Mouse (Mus musculus) common myeloid progenitor, adult 5-6 weeks (primary cell): ENCODE data around the gene Hcn2. TPM values are rescaled to one million over a fixed set of nuclear protein-coding genes. Genes with fewer than 3 reads are reported as not detected.
A peak's percentile ranks its signal among the peaks of the same experiment; 100 is the strongest.

Experiments used
- ATAC-seq: replicated peaks from 2 replicates; pipeline ENCODE4 v1.8.0; 2016; ENCODE audit warnings: low read depth, mild to moderate bottlenecking, moderate TSS enrichment, inconsistent platforms; ENCODE audit not compliant: poor library complexity, severe bottlenecking
- total RNA-seq: library from RNA; stranded (forward); fragments of 200-1000, 187-1606 nt; gene quantifications from 2 replicates; pipeline ENCODE4 v1.2.3, GENCODE M21; 2017

The Hcn2 gene
- total RNA-seq, result not detected in 2 replicates

- no peak for ATAC-seq
Observed at GRCm38 (mm10) chr10:79716254-79716987, at the start of gene Hcn2. Gene Hcn2, plus strand, starts transcription at chr10:79716634.

- ATAC-seq, result no peak
Observed at GRCm38 (mm10) chr10:79668076-79668475, 48.4 kb upstream of the Hcn2 start.

DNA sequence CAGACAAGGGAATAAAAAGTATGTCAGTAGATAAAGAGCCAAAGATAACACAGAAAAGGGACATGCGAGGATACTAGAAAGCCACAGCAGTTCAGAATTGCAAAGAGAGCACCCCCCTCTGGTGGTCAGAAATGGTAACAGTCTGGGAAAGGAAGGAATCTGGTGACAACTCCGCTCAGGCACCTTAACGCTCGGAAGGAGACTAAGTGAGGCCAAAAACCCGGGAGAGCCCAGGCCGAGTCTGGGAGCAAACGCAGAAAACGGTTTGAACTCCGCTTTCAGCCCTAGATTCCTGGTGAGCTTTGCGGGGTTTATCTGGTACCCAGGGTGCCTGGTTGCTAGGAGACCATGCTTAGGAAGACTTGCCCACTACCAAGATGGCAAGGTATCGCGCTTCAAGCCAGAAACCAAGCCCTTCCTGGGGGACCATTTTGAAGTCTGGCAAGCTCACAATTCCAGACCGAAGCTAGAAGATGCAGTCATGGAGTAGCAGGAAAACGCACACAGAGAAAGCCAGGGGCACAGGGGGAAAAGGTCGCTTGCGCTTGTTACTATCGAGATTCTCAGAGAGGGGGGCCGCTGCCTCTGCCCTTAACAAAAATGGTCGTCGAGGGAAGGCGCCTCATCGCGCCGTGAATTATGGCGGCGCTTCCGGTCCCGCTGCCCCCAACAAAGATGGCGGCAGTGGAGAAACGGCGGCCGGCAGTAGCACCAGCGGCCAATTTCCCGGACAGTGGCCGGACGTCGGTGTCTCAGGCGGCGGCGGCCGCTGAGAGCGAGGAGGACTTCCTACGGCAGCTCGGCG, 47.5 kb upstream of the Hcn2 start, which contains the start of gene Tpgs1:
TSS of gene Tpgs1 (plus strand) at position 599 of the 805 bp plus-strand sequence.
- ATAC-seq, result peak; percentile 83

DNA sequence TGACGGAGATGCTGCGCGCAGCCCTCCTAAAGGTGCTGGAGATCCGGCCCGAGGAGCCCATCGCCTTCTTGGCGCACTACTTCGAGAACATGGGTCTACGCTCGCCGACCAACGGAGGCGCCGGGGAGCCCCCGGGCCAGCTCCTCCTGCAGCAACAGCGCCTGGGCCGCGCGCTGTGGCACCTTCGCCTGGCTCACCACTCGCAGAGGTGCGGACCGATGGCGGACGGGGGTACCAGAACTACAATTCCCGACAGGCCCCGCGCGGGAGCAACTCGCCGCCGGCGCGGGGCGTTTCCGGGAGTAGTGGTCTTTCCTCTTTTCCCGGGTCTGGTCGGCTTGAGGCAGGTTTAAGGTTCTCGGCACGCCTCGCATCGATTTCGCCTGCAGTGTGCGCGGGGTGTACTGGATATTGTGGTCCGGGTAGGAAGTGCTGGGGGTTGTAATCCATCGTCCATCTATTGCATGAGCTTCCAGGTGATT, 46.8 kb upstream of the Hcn2 start:
- ATAC-seq, result peak; percentile 27

DNA sequence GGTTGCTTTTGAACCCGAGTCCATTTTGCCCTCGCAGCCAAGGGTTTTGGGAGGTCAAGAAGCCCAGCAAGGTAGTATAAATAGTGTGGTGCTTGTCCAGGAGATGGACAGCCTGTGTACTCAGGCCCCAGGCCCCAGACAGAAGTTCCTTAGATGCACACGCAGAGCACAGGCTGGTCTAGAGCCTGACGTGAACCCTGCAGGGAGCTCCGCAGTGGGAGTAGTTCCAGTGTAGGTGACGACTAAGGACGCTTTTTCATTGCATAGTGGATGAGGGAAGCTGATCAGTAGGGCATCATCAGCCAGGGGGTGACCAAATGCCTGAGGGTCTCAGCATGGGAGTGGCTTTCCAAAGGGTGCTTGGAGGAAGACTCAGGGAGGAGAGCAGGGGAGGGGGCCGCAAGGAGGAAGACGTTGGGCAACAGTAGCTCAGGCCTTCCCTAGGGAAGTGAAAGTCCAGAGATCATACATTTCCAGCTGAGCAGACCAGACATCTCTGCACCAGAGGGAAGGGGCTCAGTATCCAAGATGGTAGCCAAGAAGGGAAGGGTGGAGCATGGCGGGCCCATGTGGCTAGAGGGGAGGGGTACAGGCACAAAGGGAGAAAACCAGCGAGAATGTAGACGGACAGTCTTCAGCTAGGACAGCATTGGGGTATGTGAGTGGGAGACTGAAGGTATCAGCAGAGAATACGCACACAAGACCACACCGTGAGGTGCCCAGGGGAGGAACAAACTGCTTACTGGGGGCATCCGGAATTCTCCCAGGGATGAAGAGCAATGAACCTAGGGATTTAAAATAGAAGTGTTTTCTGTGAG, 46.2 kb upstream of the Hcn2 start:
- no peak for ATAC-seq

GRCm38 (mm10) chr10:79671396-79672087, 44.9 kb upstream of the Hcn2 start:
- no peak for ATAC-seq

DNA sequence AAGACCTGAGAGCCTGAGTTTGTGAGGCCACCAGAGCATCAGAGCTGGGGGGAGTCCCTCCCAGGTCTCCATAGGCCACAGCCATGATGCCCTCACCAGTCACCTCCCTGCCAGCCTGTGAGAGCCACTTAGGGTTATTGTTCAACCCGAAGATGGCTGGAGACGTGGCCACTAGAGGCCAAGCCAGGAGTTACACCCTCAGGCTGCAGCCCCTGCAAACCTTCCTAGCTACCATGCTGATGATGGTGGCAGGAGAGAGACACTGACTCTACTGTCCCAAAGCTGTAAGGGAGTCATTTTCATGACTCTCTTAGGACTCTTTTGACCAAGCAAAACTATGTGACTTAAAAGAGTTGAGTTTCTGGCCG, 44.4 kb upstream of the Hcn2 start:
- ATAC-seq, result no peak

DNA sequence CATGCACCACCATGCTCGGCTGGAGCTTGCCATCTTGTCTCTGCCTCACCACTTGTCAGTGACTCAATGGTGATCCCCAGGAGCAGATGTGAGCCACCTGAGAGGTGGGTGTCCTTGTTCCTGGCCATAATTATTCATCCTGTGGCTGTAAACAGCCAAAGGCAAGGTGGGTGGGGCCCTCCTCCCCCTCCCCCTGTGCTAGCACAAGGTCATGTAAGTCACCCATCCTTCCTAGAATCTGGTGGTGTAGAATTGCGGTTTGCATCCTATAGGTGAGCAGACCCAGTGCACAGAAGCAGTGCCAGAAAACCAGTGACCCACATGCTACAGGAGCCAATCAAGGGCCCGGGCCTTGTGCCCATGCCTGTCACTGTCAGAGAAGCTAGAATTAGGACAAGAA, 43.4 kb upstream of the Hcn2 start:
- ATAC-seq, result no peak

GRCm38 (mm10) chr10:79675346-79676035, 40.9 kb upstream of the Hcn2 start:
- no peak for ATAC-seq

DNA sequence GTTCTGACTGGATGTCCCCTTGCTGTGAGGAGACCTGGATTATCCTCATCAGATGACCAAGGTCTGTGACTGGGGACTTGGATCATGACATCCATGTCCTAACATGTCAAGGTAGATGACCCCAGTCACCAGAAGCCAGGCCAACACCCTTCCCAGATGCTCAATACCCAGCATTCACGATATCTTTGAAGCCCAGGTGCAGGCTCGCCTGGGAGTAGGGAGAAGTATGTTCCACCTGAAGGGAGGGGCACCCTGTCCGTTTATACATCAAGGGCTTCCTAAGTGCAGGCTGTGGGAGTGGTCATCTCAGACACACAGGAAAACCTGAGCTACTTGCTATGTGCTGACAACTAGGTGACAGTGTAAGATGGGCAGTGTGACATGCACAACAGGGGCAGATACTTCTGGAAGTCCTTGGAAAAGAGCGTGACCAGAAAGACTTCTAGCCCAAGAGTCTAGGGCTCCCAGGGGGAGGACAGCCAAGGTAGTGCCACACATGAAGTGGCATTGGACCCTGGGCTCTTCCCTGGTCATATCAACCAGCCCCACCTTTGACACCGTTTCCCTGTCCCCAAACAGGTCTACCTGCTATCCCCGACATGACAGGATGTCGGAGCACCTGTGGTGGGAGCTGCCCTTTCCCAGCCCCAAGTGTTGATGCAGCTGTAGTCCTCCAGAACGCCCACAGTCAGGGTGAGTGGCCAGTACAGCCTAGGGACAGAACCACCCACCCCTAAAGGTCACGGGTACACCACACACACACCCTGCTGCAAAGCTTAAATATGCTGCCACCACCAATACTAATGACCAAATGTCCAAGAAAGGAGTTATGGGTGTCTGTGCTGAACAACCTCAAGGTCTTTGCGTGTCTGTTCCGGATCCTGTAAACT, 35.6 kb upstream of the Hcn2 start:
- ATAC-seq, result peak; percentile 3

DNA sequence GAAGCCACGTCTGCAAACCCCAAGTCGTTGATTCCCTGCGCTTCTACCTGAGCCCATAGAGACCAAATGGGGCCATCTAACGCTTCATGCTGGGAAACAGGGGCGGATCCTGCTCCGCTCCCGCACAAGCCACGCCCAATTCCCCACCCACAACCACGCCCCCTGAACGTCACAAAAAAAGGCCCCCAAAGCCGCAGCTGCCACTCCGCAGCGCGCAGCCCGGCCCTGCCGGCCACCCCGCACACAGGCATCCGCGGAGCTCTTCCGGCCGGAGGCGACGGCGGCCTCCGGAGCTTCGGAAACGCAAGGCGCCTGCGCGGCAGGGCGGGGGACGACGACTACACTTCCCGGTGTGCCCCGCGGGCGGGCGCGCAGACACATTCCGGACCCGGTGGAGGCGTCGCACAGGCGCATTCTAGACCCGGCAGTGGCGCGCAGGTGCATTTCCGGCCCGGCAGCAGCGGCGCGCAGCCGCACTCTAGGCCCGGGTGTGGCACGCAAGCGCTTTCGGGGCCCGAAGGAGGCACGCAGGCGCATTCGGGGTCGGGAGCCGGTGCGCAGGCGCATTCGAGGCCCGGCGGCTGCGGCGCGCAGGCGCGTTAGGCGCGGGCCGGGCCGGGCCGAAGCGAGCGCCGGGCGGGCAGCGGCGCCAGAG, 34.7 kb upstream of the Hcn2 start, which contains the start of gene Cdc34:
TSS of gene Cdc34 (plus strand) at position 605 of the 655 bp plus-strand sequence.
- peak; percentile 77 for ATAC-seq

- ATAC-seq, result no peak
Observed at GRCm38 (mm10) chr10:79682551-79682915, 33.9 kb upstream of the Hcn2 start.

GRCm38 (mm10) chr10:79682916-79683582, 33.4 kb upstream of the Hcn2 start:
- ATAC-seq, result 0 out of 2 replicates have a peak, but pooled peaks have one; percentile 11

DNA sequence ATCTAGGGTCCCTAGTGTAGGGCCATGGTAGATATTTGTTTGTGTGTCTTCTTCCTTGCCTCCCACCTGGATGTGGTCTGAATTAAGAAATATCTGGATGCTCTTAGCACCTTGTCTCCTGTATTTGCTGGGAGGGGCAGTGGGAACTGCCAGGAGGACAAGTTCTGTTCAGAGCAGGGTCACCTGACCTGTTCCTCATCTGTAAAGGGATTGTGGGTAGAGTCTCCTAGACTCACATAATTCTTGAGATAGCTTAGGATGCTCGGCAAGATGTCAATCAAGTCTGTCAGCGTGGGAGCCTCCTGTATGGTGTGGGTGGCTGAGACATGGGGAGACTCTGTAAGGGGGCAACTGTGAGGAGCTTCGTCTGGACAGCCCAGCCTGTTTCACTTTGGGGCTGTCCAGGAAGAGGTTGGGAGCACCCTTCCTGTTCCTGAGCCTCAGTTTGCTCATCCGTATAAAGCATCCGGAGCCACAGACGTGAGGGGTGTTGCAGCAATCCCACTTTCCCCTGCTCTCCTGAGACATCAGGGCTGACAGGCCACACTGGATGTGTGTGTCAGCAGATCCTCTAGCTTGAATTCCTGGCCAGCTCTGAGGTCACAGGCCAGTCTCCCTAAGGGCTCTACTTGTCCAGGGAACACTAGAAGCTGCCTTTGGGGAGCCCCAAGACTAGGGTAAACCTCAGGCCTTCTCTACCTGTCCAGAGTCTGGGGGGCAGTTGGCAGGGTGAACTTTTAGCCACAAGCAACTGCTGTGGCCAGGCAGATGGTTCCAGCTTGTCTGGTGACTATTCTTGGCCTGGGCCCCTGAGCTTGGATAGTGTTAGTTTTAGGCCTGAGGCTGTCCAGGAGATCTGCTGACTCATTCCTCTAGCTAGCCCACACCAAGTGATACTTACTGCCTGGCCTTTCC, 32.5 kb upstream of the Hcn2 start:
- ATAC-seq, result no peak

DNA sequence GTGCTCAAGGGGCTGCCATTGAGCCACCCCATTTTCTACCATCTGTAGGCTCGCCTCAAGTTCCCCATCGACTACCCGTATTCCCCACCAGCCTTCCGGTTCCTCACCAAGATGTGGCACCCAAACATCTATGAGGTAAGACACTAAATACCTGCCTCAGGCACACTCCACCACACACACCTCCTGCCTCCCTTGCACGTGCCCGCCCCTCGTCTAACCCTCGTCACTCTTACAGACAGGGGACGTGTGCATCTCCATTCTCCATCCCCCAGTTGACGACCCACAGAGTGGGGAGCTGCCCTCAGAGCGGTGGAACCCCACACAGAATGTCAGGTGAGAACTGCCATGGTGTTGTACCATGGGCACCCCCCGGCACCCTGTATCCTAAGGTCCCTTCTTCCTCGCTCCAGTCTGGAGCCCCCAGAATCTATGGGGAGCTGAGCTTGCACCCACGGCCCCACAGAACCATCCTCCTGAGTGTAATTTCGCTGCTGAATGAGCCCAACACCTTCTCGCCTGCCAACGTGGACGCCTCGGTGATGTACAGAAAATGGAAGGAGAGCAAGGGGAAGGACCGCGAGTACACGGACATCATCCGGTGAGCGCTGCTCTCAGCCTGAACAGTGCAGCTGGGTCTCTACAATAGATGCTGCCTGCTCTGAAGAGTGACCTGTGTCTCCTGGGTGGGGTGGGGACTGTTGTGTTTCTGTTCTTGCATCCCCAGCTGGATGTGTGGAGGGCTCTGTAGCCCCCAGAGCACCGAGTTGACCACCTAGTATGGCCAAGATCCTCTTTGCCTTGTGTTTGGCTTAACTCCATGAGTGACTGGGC, 31.4 kb upstream of the Hcn2 start:
- no peak for ATAC-seq
